Mouse (Mus musculus) hindbrain, embryonic 13.5 days (tissue): ENCODE results near the gene Gm5797. TPM values are rescaled to one million over a fixed set of nuclear protein-coding genes. Genes with fewer than 3 reads are reported as not detected.
A peak's percentile ranks its signal among the peaks of the same experiment; 100 is the strongest.
"Not testable (repeated sequence)": the region's sequence is repeated elsewhere in the genome, so short reads cannot be mapped to it uniquely, and the experiment has no call there.

Experiments used
- ATAC-seq: fragments of 200-750 bp; cut with Nextera tagmentation; 2 replicates; pipeline ENCODE4 v1.8.0; 2017; ENCODE audit warnings: moderate TSS enrichment; ENCODE audit not compliant: low FRiP score
- H3K27ac ChIP-seq: fragments of 300-500 bp; sonication (generic); 2 replicates; pipeline ENCODE4 v1.5.1; 2015; ENCODE audit warnings: inconsistent platforms, mild to moderate bottlenecking, moderate library complexity
- H3K27me3 ChIP-seq: fragments of 300-500 bp; sonication (generic); 2 replicates; pipeline ENCODE4 v1.6.1; 2015; ENCODE audit warnings: mild to moderate bottlenecking, inconsistent platforms
- H3K36me3 ChIP-seq: fragments of 300-500 bp; sonication (generic); 2 replicates; pipeline ENCODE4 v1.6.1; 2015; ENCODE audit warnings: mild to moderate bottlenecking, inconsistent platforms
- H3K4me1 ChIP-seq: fragments of 300-500 bp; sonication (generic); replicated peaks from 2 replicates; pipeline ENCODE4 v1.6.1; 2015; ENCODE audit warnings: inconsistent platforms
- H3K4me2 ChIP-seq: fragments of 300-500 bp; sonication (generic); 2 replicates; pipeline ENCODE4 v1.6.1; 2015; ENCODE audit warnings: inconsistent platforms, mild to moderate bottlenecking, moderate library complexity
- H3K4me3 ChIP-seq: fragments of 300-500 bp; sonication (generic); 2 replicates; pipeline ENCODE4 v1.5.1; 2015; ENCODE audit warnings: mild to moderate bottlenecking, inconsistent platforms
- H3K9ac ChIP-seq: fragments of 300-500 bp; sonication (generic); 2 replicates; pipeline ENCODE4 v1.6.1; 2015; ENCODE audit warnings: mild to moderate bottlenecking, inconsistent platforms
- H3K9me3 ChIP-seq: fragments of 300-500 bp; sonication (generic); 2 replicates; pipeline ENCODE4 v1.6.1; 2016; ENCODE audit warnings: inconsistent platforms
- WGBS: fragments of 180-500 bp; shearing (Covaris S2); methylation state at CpG from one replicate; pipeline ENCODE4 v1.1.7; 2015; 5-methylcytosine and 5-hydroxymethylcytosine counted together
- polyA plus RNA-seq: library from polyadenylated mRNA; unstranded; fragments of >200 nt; fragmentation: Nextera tagmentation; extraction: Ambion mirVana; gene quantifications from 2 replicates; pipeline ENCODE4 v1.2.1, GENCODE M21; 2015

The Gm5797 gene
- not detected in 2 replicates for polyA plus RNA-seq

- H3K4me1 ChIP-seq, H3K27ac ChIP-seq, H3K9ac ChIP-seq, H3K9me3 ChIP-seq, ATAC-seq, H3K4me3 ChIP-seq, H3K36me3 ChIP-seq, H3K4me2 ChIP-seq, H3K27me3 ChIP-seq: not testable (repeated sequence)
- no CpG with 5 or more reads among the region's 1 CpGs for WGBS
Observed at GRCm38 (mm10) chr14:7332295-7332694, at the start of gene Gm5797. Gene Gm5797 (minus strand): TSS chr14:7332395.

- H3K9me3 ChIP-seq, ATAC-seq, H3K9ac ChIP-seq, H3K27ac ChIP-seq, H3K4me1 ChIP-seq, H3K4me2 ChIP-seq, H3K36me3 ChIP-seq, H3K27me3 ChIP-seq, H3K4me3 ChIP-seq: not testable (repeated sequence)
- 92% methylated on average over 3 of the region's 3 CpGs for WGBS
Observed at GRCm38 (mm10) chr14:7365034-7365433, 32.8 kb upstream of the Gm5797 start, which contains the start of gene Gm8374. Gene Gm8374 (minus strand): TSS chr14:7365134.

GRCm38 (mm10) chr14:7315093-7315492 is 17.1 kb downstream of the Gm5797 start:
- not testable (repeated sequence) for H3K36me3 ChIP-seq, H3K4me1 ChIP-seq, H3K9me3 ChIP-seq, H3K27me3 ChIP-seq
- ATAC-seq, result peak; percentile 49; the same call in 1 of the 2 replicates
- H3K4me2 ChIP-seq, result peak overlapping the region; percentile 61
- 0% methylated on average over 14 of the region's 19 CpGs for WGBS
- peak overlapping the region; percentile 78 for H3K9ac ChIP-seq
- peak overlapping the region; percentile 58 for H3K27ac ChIP-seq
- peak overlapping the region; percentile 53 for H3K4me3 ChIP-seq

GRCm38 (mm10) chr14:7314661-7315060 is 17.5 kb downstream of the Gm5797 start, which contains the start of gene Gm3739:
Gene Gm3739 (minus strand): TSS chr14:7315049.
- Histone ChIP-seq H3K4me3 (peak within 1 kb of the TSS; percentile 53), H3K9ac (peak within 1 kb of the TSS; percentile 78), H3K27ac (peak within 1 kb of the TSS; percentile 58), H3K4me2 (peak within 1 kb of the TSS; percentile 61)
- WGBS, result 0% methylated on average over 13 of the region's 35 CpGs
- H3K9me3 ChIP-seq, H3K36me3 ChIP-seq, H3K27me3 ChIP-seq, H3K4me1 ChIP-seq, ATAC-seq: not testable (repeated sequence)

Other genes starting within 250 kb of the Gm5797 start
- 6.3 and 7.1 TPM in 2 replicates for gene Gm3696, start 231.8 kb downstream of the Gm5797 start, polyA plus RNA-seq
- not detected in 2 replicates for gene Gm6676, start 207.0 kb downstream of the Gm5797 start, polyA plus RNA-seq
- 10.1 and 10.2 TPM in 2 replicates for gene Gm3512, start 157.9 kb downstream of the Gm5797 start, polyA plus RNA-seq
- gene Gm16434, start 137.9 kb downstream of the Gm5797 start, polyA plus RNA-seq, result not detected in 2 replicates
- not detected in 2 replicates for gene Gm3727, start 67.7 kb downstream of the Gm5797 start, polyA plus RNA-seq
- 5.4 and 5.5 TPM in 2 replicates for gene Gm3739, start 17.3 kb downstream of the Gm5797 start, polyA plus RNA-seq
- gene Gm8374, start 32.7 kb upstream of the Gm5797 start, polyA plus RNA-seq, result not detected in 2 replicates
- gene Gm3755, start 118.5 kb upstream of the Gm5797 start, polyA plus RNA-seq, result 0.17 TPM in 1 of 2 replicates, not detected in the other
- gene Gm3752, start 151.4 kb upstream of the Gm5797 start, polyA plus RNA-seq, result 8.1 and 10.0 TPM in 2 replicates
- 4.0 and 4.4 TPM in 2 replicates for gene Gm3558, start 236.2 kb upstream of the Gm5797 start, polyA plus RNA-seq